8 mouse cellular contexts compared by ENCODE assay signal in the genomic region with DNA sequence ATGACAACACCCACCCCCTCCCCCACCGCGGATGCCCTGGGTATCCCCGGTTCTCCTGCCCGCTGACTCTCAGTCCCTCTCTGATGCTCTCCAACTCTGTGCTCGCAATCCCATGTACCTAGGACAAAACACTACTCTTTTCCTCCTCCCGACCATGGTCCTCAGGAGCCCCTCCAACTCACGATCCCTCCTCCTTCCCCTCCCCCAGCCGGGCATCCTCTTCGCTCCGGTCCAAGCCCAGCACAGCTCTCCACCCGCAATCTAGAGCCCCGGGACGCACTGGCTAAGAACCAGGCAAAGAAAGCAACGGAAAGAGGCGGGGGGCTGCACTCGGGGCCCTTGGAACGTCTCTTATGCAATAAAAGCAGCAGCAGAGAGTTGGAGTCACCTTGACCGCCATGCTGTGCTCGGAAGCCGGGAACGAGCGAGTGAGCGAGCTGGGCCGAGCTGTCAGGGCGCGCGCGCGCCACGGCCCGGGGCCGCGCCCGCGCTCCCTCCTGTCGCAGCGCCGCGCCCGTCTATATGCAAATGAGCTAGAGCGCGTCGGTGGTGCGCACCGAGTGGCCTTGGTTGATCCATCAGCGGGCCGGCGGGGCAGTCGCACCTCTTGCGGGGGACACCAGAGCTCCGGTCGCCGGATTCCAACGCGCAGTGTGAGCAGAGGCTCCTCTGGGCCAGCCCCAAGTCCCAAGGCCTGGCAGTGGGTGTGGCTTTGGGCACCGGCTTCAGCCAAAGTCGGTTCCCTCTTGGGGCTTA. TPM values are rescaled to one million over a fixed set of nuclear protein-coding genes. Genes with fewer than 3 reads are reported as not detected.
DNase-seq lines count a peak whose midpoint lies in the region; ATAC-seq and TF ChIP-seq lines count a peak whose summit lies in the region.

A gene (minus strand): TSS at position 625 of the 756 bp plus-strand sequence.

- no peaks in the 10 kb centered on the region for H3K27me3 ChIP-seq in ES-Bruce4 (ENCODE audit: control insufficient read depth, insufficient read depth, low read length, poor library complexity, severe bottlenecking)
- no peaks in the 10 kb centered on the region for H3K27me3 ChIP-seq in forebrain, embryonic 13.5 days
- no peaks in the 10 kb centered on the region for H3K27me3 ChIP-seq in heart, postnatal 0 days (ENCODE audit: control insufficient read depth, insufficient read depth, low read length)
- H3K27me3 ChIP-seq in liver, embryonic 16.5 days (ENCODE audit: control insufficient read depth, insufficient read depth, low read depth, low read length): no peaks in the 10 kb centered on the region
- H3K27me3 ChIP-seq in neural tube, embryonic 12.5 days (replicated peaks): no peaks in the 10 kb centered on the region
- H3K27me3 ChIP-seq in stomach, postnatal 0 days (ENCODE audit: control insufficient read depth, insufficient read depth, low read length): no peaks in the 10 kb centered on the region

- no peaks in the 10 kb centered on the region for H3K9me3 ChIP-seq in ES-Bruce4 (replicated peaks; ENCODE audit: control insufficient read depth, insufficient read depth, low read length, poor library complexity, severe bottlenecking)
- H3K9me3 ChIP-seq in forebrain, embryonic 13.5 days (replicated peaks): no peaks in the 10 kb centered on the region
- H3K9me3 ChIP-seq in heart, postnatal 0 days (replicated peaks; ENCODE audit: control insufficient read depth, low read length): no peaks in the 10 kb centered on the region
- no peaks in the 10 kb centered on the region for H3K9me3 ChIP-seq in liver, embryonic 16.5 days (replicated peaks; ENCODE audit: control insufficient read depth, low read length)
- H3K9me3 ChIP-seq in neural tube, embryonic 12.5 days: no peaks in the 10 kb centered on the region
- no peaks in the 10 kb centered on the region for H3K9me3 ChIP-seq in stomach, postnatal 0 days (ENCODE audit: control insufficient read depth, low read length)

- under 1% methylated on average over 57 of the region's 57 CpGs for WGBS in forebrain, embryonic 13.5 days
- under 1% methylated on average over 57 of the region's 57 CpGs for WGBS in heart, postnatal 0 days
- under 1% methylated on average over 52 of the region's 57 CpGs for WGBS in liver, embryonic 16.5 days (ENCODE audit: insufficient replicate concordance)
- under 1% methylated on average over 57 of the region's 57 CpGs for WGBS in neural tube, embryonic 12.5 days
- under 1% methylated on average over 57 of the region's 57 CpGs for WGBS in stomach, postnatal 0 days

- TF ChIP-seq POLR2A in ES-Bruce4 (IDR thresholded peaks at IDR 0.05; ENCODE audit: insufficient read depth, low read length): peak; percentile 41

- peak; percentile 97 for ATAC-seq in cerebellum, adult (ENCODE audit: insufficient number of reproducible peaks, low FRiP score, low TSS enrichment)
- peak; percentile 94 for ATAC-seq in forebrain, embryonic 13.5 days
- peak; percentile 97 for ATAC-seq in heart, postnatal 0 days (ENCODE audit: insufficient read depth, low read depth)
- peak; percentile 98 for ATAC-seq in liver, embryonic 16.5 days (ENCODE audit: low read depth)
- ATAC-seq in neural tube, embryonic 12.5 days (ENCODE audit: low FRiP score, low read depth): peak; percentile 93
- ATAC-seq in stomach, postnatal 0 days (ENCODE audit: low FRiP score, low TSS enrichment): peak; percentile 96

- TF ChIP-seq CTCF in ES-Bruce4 (IDR thresholded peaks at IDR 0.05; ENCODE audit: low read depth, low read length): no peak
- TF ChIP-seq CTCF in heart, postnatal 0 days (IDR thresholded peaks at IDR 0.05; ENCODE audit: low read depth): no peak
- TF ChIP-seq CTCF in stomach, postnatal 0 days (IDR thresholded peaks at IDR 0.05; ENCODE audit: low read depth): no peak

- no peaks in the 10 kb centered on the region for H3K36me3 ChIP-seq in ES-Bruce4 (ENCODE audit: control insufficient read depth, insufficient read depth, low read length, poor library complexity, severe bottlenecking)
- peaks cover 1% of the 10 kb centered on the region; the same call in 1 of the 2 replicates for H3K36me3 ChIP-seq in forebrain, embryonic 13.5 days (ENCODE audit: poor library complexity, severe bottlenecking)
- no peaks in the 10 kb centered on the region; the same call in 1 of the 2 replicates for H3K36me3 ChIP-seq in heart, postnatal 0 days (replicated peaks; ENCODE audit: control insufficient read depth, insufficient read depth, low read length)
- no peaks in the 10 kb centered on the region for H3K36me3 ChIP-seq in liver, embryonic 16.5 days (ENCODE audit: control insufficient read depth, insufficient read depth)
- no peaks in the 10 kb centered on the region for H3K36me3 ChIP-seq in neural tube, embryonic 12.5 days
- no peaks in the 10 kb centered on the region for H3K36me3 ChIP-seq in stomach, postnatal 0 days (ENCODE audit: control insufficient read depth, insufficient read depth, low read length)

- peak within 1 kb of the TSS; percentile 94 for H3K4me3 ChIP-seq in ES-Bruce4 (ENCODE audit: low read depth, low read length)
- H3K4me3 ChIP-seq in forebrain, embryonic 13.5 days: peak within 1 kb of the TSS; percentile 60
- peak within 1 kb of the TSS; percentile 97 for H3K4me3 ChIP-seq in heart, postnatal 0 days (ENCODE audit: low read depth, low read length)
- H3K4me3 ChIP-seq in liver, embryonic 16.5 days (ENCODE audit: low read depth, low read length): peak within 1 kb of the TSS; percentile 96
- H3K4me3 ChIP-seq in neural tube, embryonic 12.5 days: peak within 1 kb of the TSS; percentile 72
- peak within 1 kb of the TSS; percentile 72 for H3K4me3 ChIP-seq in stomach, postnatal 0 days (ENCODE audit: low read depth, low read length)

- peak within 1 kb of the TSS; percentile 62 for H3K4me2 ChIP-seq in forebrain, embryonic 13.5 days
- peak within 1 kb of the TSS; percentile 83 for H3K4me2 ChIP-seq in heart, postnatal 0 days (ENCODE audit: low read depth, low read length)
- H3K4me2 ChIP-seq in liver, embryonic 16.5 days (ENCODE audit: low read depth, low read length): peak within 1 kb of the TSS; percentile 89
- H3K4me2 ChIP-seq in neural tube, embryonic 12.5 days (replicated peaks): peak within 1 kb of the TSS; percentile 66
- peak within 1 kb of the TSS; percentile 82 for H3K4me2 ChIP-seq in stomach, postnatal 0 days (replicated peaks; ENCODE audit: low read depth)

- H3K4me1 ChIP-seq in ES-Bruce4 (ENCODE audit: control insufficient read depth, insufficient read depth, low read length): peaks cover 2% of the 10 kb centered on the region
- H3K4me1 ChIP-seq in forebrain, embryonic 13.5 days: peaks cover 25% of the 10 kb centered on the region
- H3K4me1 ChIP-seq in heart, postnatal 0 days (ENCODE audit: control insufficient read depth, insufficient read depth): peaks cover 25% of the 10 kb centered on the region
- H3K4me1 ChIP-seq in liver, embryonic 16.5 days (ENCODE audit: control insufficient read depth, low read depth, low read length): peaks cover 15% of the 10 kb centered on the region
- H3K4me1 ChIP-seq in neural tube, embryonic 12.5 days: peaks cover 9% of the 10 kb centered on the region; the same call in 1 of the 2 replicates
- no peaks in the 10 kb centered on the region for H3K4me1 ChIP-seq in stomach, postnatal 0 days (replicated peaks; ENCODE audit: control insufficient read depth, insufficient read depth)

- no peak within 1 kb of the TSS for H3K27ac ChIP-seq in ES-Bruce4 (ENCODE audit: insufficient read depth, low read length)
- H3K27ac ChIP-seq in forebrain, embryonic 13.5 days: peak within 1 kb of the TSS; percentile 74
- peak within 1 kb of the TSS; percentile 98 for H3K27ac ChIP-seq in heart, postnatal 0 days (ENCODE audit: low read depth)
- peak within 1 kb of the TSS; percentile 93 for H3K27ac ChIP-seq in liver, embryonic 16.5 days (ENCODE audit: low read length)
- H3K27ac ChIP-seq in neural tube, embryonic 12.5 days: no peak within 1 kb of the TSS
- peak within 1 kb of the TSS; percentile 81 for H3K27ac ChIP-seq in stomach, postnatal 0 days (replicated peaks)

- peak within 1 kb of the TSS; percentile 62 for H3K9ac ChIP-seq in ES-Bruce4 (ENCODE audit: low read depth, poor library complexity, severe bottlenecking)
- peak within 1 kb of the TSS; percentile 80 for H3K9ac ChIP-seq in forebrain, embryonic 13.5 days
- peak within 1 kb of the TSS; percentile 91 for H3K9ac ChIP-seq in heart, postnatal 0 days (replicated peaks; ENCODE audit: low read depth, low read length)
- H3K9ac ChIP-seq in liver, embryonic 16.5 days (ENCODE audit: low read depth, low read length): peak within 1 kb of the TSS; percentile 91
- peak within 1 kb of the TSS; percentile 72 for H3K9ac ChIP-seq in neural tube, embryonic 12.5 days
- H3K9ac ChIP-seq in stomach, postnatal 0 days (ENCODE audit: low read length): peak within 1 kb of the TSS; percentile 76

- TF ChIP-seq EP300 in ES-Bruce4 (IDR thresholded peaks at IDR 0.05; ENCODE audit: insufficient read depth, low read depth, low read length): no peak
- TF ChIP-seq EP300 in heart, postnatal 0 days (IDR thresholded peaks at IDR 0.05; ENCODE audit: low read depth): no peak
- TF ChIP-seq EP300 in stomach, postnatal 0 days (optimal IDR thresholded peaks at IDR 0.05): no peak

- peak; percentile 90 for DNase-seq in heart, postnatal 0 days (ENCODE audit: low spot score)
- peak; percentile 81 to 88 for DNase-seq in kidney, postnatal 4 days
- peak; percentile 89 for DNase-seq in stomach, postnatal 0 days (ENCODE audit: low spot score)

RNA-seq across cellular contexts. Expression of the gene that starts here (rescaled TPM):
- polyA plus RNA-seq in ES-Bruce4 (2011; ENCODE audit: insufficient read depth, insufficient read length, low read depth, missing spikeins): 80.0 and 89.2 TPM in 2 replicates
- polyA plus RNA-seq in forebrain, embryonic 13.5 days (2015; fragmentation: Nextera tagmentation; extraction: Ambion mirVana): 63.3 and 66.5 TPM in 2 replicates
- total RNA-seq in heart, postnatal 0 days (2014; rRNA removed; ENCODE audit: low replicate concordance): 155 and 270 TPM in 2 replicates
- polyA plus RNA-seq in heart, postnatal 0 days (2015; fragmentation: Nextera tagmentation; extraction: Ambion mirVana): 135 and 159 TPM in 2 replicates
- polyA plus RNA-seq in liver, embryonic 16.5 days (2015; fragmentation: Nextera tagmentation; extraction: Ambion mirVana): 22.6 and 24.4 TPM in 2 replicates
- 45.3 and 46.4 TPM in 2 replicates for polyA plus RNA-seq in neural tube, embryonic 12.5 days (2016; fragmentation: Nextera tagmentation; extraction: Ambion mirVana)
- polyA plus RNA-seq in stomach, postnatal 0 days (2015; fragmentation: Nextera tagmentation; extraction: Ambion mirVana): 28.0 and 31.2 TPM in 2 replicates

Comparison
In these comparisons a context has a peak if more than half of its experiments do, and no peak if none do; other contexts are left out.
1. H3K27ac ChIP-seq: peak in forebrain, embryonic 13.5 days (single experiment), heart, postnatal 0 days (single experiment), liver, embryonic 16.5 days (single experiment) and stomach, postnatal 0 days (single experiment); none in ES-Bruce4 (single experiment) and neural tube, embryonic 12.5 days (single experiment).
2. Peak in every context shown above with its lines, with median percentiles within 50 percentile points of each other: H3K4me3 ChIP-seq, H3K9ac ChIP-seq, ATAC-seq, H3K4me2 ChIP-seq and DNase-seq.